Mouse (Mus musculus) spleen, adult 2 months (tissue): ENCODE results near the gene Egflam. TPM values are rescaled to one million over a fixed set of nuclear protein-coding genes. Genes with fewer than 3 reads are reported as not detected.
A peak's percentile ranks its signal among the peaks of the same experiment; 100 is the strongest.

ENCODE experiments used
- DNase-seq, 2 experiments: peaks; one replicate each; pipeline versions ENCODE4 v3.0.0 to v3.0.0-alpha.2; 2012 to 2021; ENCODE audit warnings: low spot score in 2 of 2, low read depth in 1 of 2
- H3K27ac ChIP-seq: fragments of 200-500 bp; 2 replicates; pipeline ENCODE4 v1.5.1; 2012; ENCODE audit warnings: low read length, inconsistent platforms; ENCODE audit not compliant: insufficient read depth
- H3K27me3 ChIP-seq: fragments of 200-500 bp; 2 replicates; pipeline ENCODE4 v1.6.1; 2012; ENCODE audit warnings: mild to moderate bottlenecking, moderate library complexity, low read length, inconsistent platforms; ENCODE audit not compliant: control insufficient read depth, insufficient read depth
- H3K36me3 ChIP-seq: fragments of 200-500 bp; 2 replicates; pipeline ENCODE4 v1.6.1; 2012; ENCODE audit warnings: mild to moderate bottlenecking, low read length, inconsistent platforms; ENCODE audit not compliant: control insufficient read depth, insufficient read depth
- H3K4me1 ChIP-seq: fragments of 200-500 bp; 2 replicates; pipeline ENCODE4 v1.6.1; 2011; ENCODE audit warnings: inconsistent platforms; ENCODE audit not compliant: control insufficient read depth, insufficient read depth, insufficient read length
- H3K4me3 ChIP-seq: fragments of 200-500 bp; 2 replicates; pipeline ENCODE4 v1.5.1; 2011; ENCODE audit warnings: mild to moderate bottlenecking, inconsistent platforms; ENCODE audit not compliant: insufficient read depth, insufficient read length; ENCODE audit errors: extremely low read depth
- CTCF ChIP-seq: fragments of 200-500 bp; IDR thresholded peaks from 2 replicates; pipeline ENCODE4 v1.5.1; 2011; ENCODE audit warnings: mild to moderate bottlenecking, inconsistent platforms; ENCODE audit not compliant: insufficient read depth, insufficient read length, insufficient replicate concordance; ENCODE audit errors: extremely low read depth
- POLR2A ChIP-seq: fragments of 200-500 bp; IDR thresholded peaks from 2 replicates; pipeline ENCODE4 v1.6.1; 2011; ENCODE audit warnings: low read depth, low read length, inconsistent platforms
- WGBS: fragments of 180-500 bp; shearing (Covaris S2); methylation state at CpG from one replicate; pipeline ENCODE4 v1.1.7; 2018; 5-methylcytosine and 5-hydroxymethylcytosine counted together
- polyA plus RNA-seq: library from polyadenylated mRNA; depleted of rRNA; stranded (reverse); fragments of >200 nt; gene quantifications from 2 replicates; pipeline ENCODE4 v1.2.3, GENCODE M21; 2012

Gene Egflam
- polyA plus RNA-seq, 1 experiment, result 2.6 TPM

- no peak for DNase-seq
Measured at GRCm38 (mm10) chr15:7398609-7399540, 680 bp upstream of the Egflam start.

GRCm38 (mm10) chr15:7397446-7397817 lies 763 bp downstream of the Egflam start:
- Histone ChIP-seq H3K36me3 (no peaks in the 10 kb centered on the region), H3K4me1 (no peaks in the 10 kb centered on the region), H3K27ac (no peak overlapping the region), H3K4me3 (peak overlapping the region; percentile 20; the same call in 1 of the 2 replicates), H3K27me3 (0 out of 2 replicates have a peak, but pooled peaks cover 5% of the 10 kb centered on the region)
- DNase-seq, result no peak
- no peak for TF ChIP-seq POLR2A
- TF ChIP-seq CTCF, result no peak
- 16% methylated on average over 8 of the region's 8 CpGs for WGBS

More at GRCm38 (mm10) chr15:7398609-7399540, 680 bp upstream of the Egflam start:
- no peaks in the 10 kb centered on the region for H3K4me1 ChIP-seq
- no peaks in the 10 kb centered on the region for H3K36me3 ChIP-seq
- H3K27me3 ChIP-seq, result 0 out of 2 replicates have a peak, but pooled peaks cover 5% of the 10 kb centered on the region
- no peak overlapping the region for H3K27ac ChIP-seq
- 11% methylated on average over 17 of the region's 17 CpGs for WGBS
- no peak overlapping the region for H3K4me3 ChIP-seq
- TF ChIP-seq CTCF (no peak), POLR2A (no peak)

GRCm38 (mm10) chr15:7383349-7383748 lies 14.8 kb downstream of the Egflam start:
- H3K36me3 ChIP-seq, result no peaks in the 10 kb centered on the region
- 82% methylated on average over 4 of the region's 4 CpGs for WGBS
- H3K4me1 ChIP-seq, result no peaks in the 10 kb centered on the region
- no peaks in the 10 kb centered on the region for H3K27me3 ChIP-seq
- TF ChIP-seq POLR2A (no peak), CTCF (no peak)
- DNase-seq, result no peak
- no peak overlapping the region for H3K27ac ChIP-seq
- no peak overlapping the region for H3K4me3 ChIP-seq

- no peaks in the 10 kb centered on the region for H3K36me3 ChIP-seq
- TF ChIP-seq POLR2A (no peak), CTCF (no peak)
- 50% methylated on average over 10 of the region's 10 CpGs for WGBS
Measured at GRCm38 (mm10) chr15:7382457-7382856, 15.7 kb downstream of the Egflam start.

GRCm38 (mm10) chr15:7352635-7353051 lies 45.6 kb downstream of the Egflam start:
- Histone ChIP-seq H3K27me3 (no peaks in the 10 kb centered on the region), H3K36me3 (no peaks in the 10 kb centered on the region), H3K4me1 (no peaks in the 10 kb centered on the region), H3K4me3 (no peak overlapping the region), H3K27ac (no peak overlapping the region)
- WGBS, result 75% methylated on average over 1 of the region's 1 CpGs
- DNase-seq, result no peak
- TF ChIP-seq CTCF (no peak), POLR2A (no peak)

More at GRCm38 (mm10) chr15:7382457-7382856, 15.7 kb downstream of the Egflam start:
- DNase-seq, result no peak
- no peak overlapping the region for H3K27ac ChIP-seq
- H3K4me1 ChIP-seq, result no peaks in the 10 kb centered on the region
- no peak overlapping the region for H3K4me3 ChIP-seq
- no peaks in the 10 kb centered on the region for H3K27me3 ChIP-seq

GRCm38 (mm10) chr15:7340703-7341309 lies 57.4 kb downstream of the Egflam start:
- DNase-seq, result no peak
- WGBS, result 78% methylated on average over 5 of the region's 5 CpGs
- no peak for TF ChIP-seq CTCF
- no peak for TF ChIP-seq POLR2A
- no peak overlapping the region for H3K27ac ChIP-seq
- no peak overlapping the region for H3K4me3 ChIP-seq
- H3K27me3 ChIP-seq, result no peaks in the 10 kb centered on the region
- H3K4me1 ChIP-seq, result no peaks in the 10 kb centered on the region
- H3K36me3 ChIP-seq, result no peaks in the 10 kb centered on the region
